In genomic region chr4:99662841-99663567, GRCm38 (mm10) we compare ENCODE assay signal across 11 mouse cellular contexts. TPM values are rescaled to one million over a fixed set of nuclear protein-coding genes. Genes with fewer than 3 reads are reported as not detected.
A peak's percentile ranks its signal among the peaks of the same experiment; 100 is the strongest.
DNase-seq lines count a peak whose midpoint lies in the region; ATAC-seq lines count a peak whose summit lies in the region.
"Had no signal": no experiment of that assay in that cellular context is flagged by ENCODE, and none has a peak within 500 bp of the region (broad histone marks: within the 10 kb centered on the region; RNA-seq: fewer than 3 reads in every experiment).

No protein-coding gene starts in this region.

- H3K4me1 ChIP-seq in forebrain, embryonic 14.5 days (ENCODE audit: control insufficient read depth, insufficient read depth, low read length), result no peaks in the 10 kb centered on the region
- H3K4me1 ChIP-seq in forebrain, embryonic 15.5 days, result peaks cover 4% of the 10 kb centered on the region; the same call in 1 of the 2 replicates
- H3K4me1 ChIP-seq in liver, embryonic 11.5 days (replicated peaks; ENCODE audit: control insufficient read depth, insufficient read depth, low read length), result peaks cover 3% of the 10 kb centered on the region; the same call in 1 of the 2 replicates
- H3K4me1 ChIP-seq in embryonic facial prominence, embryonic 11.5 days (ENCODE audit: control insufficient read depth, insufficient read depth, low read length), result no peaks in the 10 kb centered on the region
- H3K4me1 ChIP-seq: liver, embryonic 13.5 days had no signal

- no peak for DNase-seq in forebrain, embryonic 14.5 days (ENCODE audit: low spot score)
- peak; percentile 33 for DNase-seq in liver, embryonic 11.5 days (ENCODE audit: low spot score)
- DNase-seq in liver, result no peak
- DNase-seq in embryonic facial prominence, embryonic 11.5 days (ENCODE audit: low spot score), result peak; percentile 17
- DNase-seq in retina, embryonic 14.5 days (ENCODE audit: low spot score), result peak; percentile 18
- no peak for DNase-seq in lung, postnatal 4 days
- no peak for DNase-seq in ovary, adult 18-20 months (ENCODE audit: low spot score)
- DNase-seq: kidney, adult 18-20 months; liver, embryonic 13.5 days had no signal

- H3K9me3 ChIP-seq in forebrain, embryonic 14.5 days (replicated peaks; ENCODE audit: control insufficient read depth, low read length), result no peaks in the 10 kb centered on the region
- no peaks in the 10 kb centered on the region for H3K9me3 ChIP-seq in forebrain, embryonic 15.5 days
- H3K9me3 ChIP-seq in liver, embryonic 11.5 days (ENCODE audit: control insufficient read depth, low read length), result no peaks in the 10 kb centered on the region
- H3K9me3 ChIP-seq in embryonic facial prominence, embryonic 11.5 days (replicated peaks; ENCODE audit: control insufficient read depth, low read length), result no peaks in the 10 kb centered on the region
- H3K9me3 ChIP-seq: embryonic facial prominence, embryonic 13.5 days; liver, embryonic 13.5 days had no signal

- no peak overlapping the region for H3K9ac ChIP-seq in forebrain, embryonic 14.5 days (ENCODE audit: low read length)
- no peak overlapping the region for H3K9ac ChIP-seq in forebrain, embryonic 15.5 days (replicated peaks)
- no peak overlapping the region for H3K9ac ChIP-seq in liver, embryonic 11.5 days (ENCODE audit: low read depth, low read length)
- no peak overlapping the region for H3K9ac ChIP-seq in embryonic facial prominence, embryonic 11.5 days (replicated peaks; ENCODE audit: low read length)
- H3K9ac ChIP-seq: embryonic facial prominence, embryonic 13.5 days; liver, embryonic 13.5 days had no signal

- H3K27me3 ChIP-seq in forebrain, embryonic 14.5 days (replicated peaks; ENCODE audit: control insufficient read depth, insufficient read depth, low read length), result peaks cover 58% of the 10 kb centered on the region
- peaks cover 65% of the 10 kb centered on the region for H3K27me3 ChIP-seq in forebrain, embryonic 15.5 days
- peaks cover 63% of the 10 kb centered on the region for H3K27me3 ChIP-seq in liver, embryonic 11.5 days (replicated peaks; ENCODE audit: control insufficient read depth, insufficient read depth, low read length)
- H3K27me3 ChIP-seq in embryonic facial prominence, embryonic 11.5 days (ENCODE audit: control insufficient read depth, insufficient read depth, low read length), result peaks cover 37% of the 10 kb centered on the region

- peak; percentile 8; the same call in 1 of the 2 replicates for ATAC-seq in forebrain, embryonic 14.5 days
- ATAC-seq in forebrain, embryonic 15.5 days (replicated peaks), result no peak
- no peak for ATAC-seq in liver, embryonic 11.5 days (replicated peaks; ENCODE audit: low FRiP score)
- 0 out of 2 replicates have a peak, but pooled peaks have one; percentile 37 for ATAC-seq in embryonic facial prominence, embryonic 11.5 days (replicated peaks; ENCODE audit: insufficient number of reproducible peaks, low FRiP score, low TSS enrichment, low read depth)

- H3K27ac ChIP-seq in forebrain, embryonic 14.5 days (ENCODE audit: low read depth, low read length), result no peak overlapping the region
- no peak overlapping the region for H3K27ac ChIP-seq in forebrain, embryonic 15.5 days (replicated peaks)
- no peak overlapping the region for H3K27ac ChIP-seq in liver, embryonic 11.5 days (ENCODE audit: low read depth, low read length)
- no peak overlapping the region for H3K27ac ChIP-seq in embryonic facial prominence, embryonic 11.5 days (replicated peaks; ENCODE audit: low read depth, low read length)
- H3K27ac ChIP-seq: embryonic facial prominence, embryonic 13.5 days; liver, embryonic 13.5 days had no signal

- no peak overlapping the region for H3K4me2 ChIP-seq in forebrain, embryonic 14.5 days (ENCODE audit: low read length)
- no peak overlapping the region for H3K4me2 ChIP-seq in forebrain, embryonic 15.5 days (replicated peaks)
- H3K4me2 ChIP-seq in liver, embryonic 11.5 days, result no peak overlapping the region
- H3K4me2 ChIP-seq in embryonic facial prominence, embryonic 11.5 days (ENCODE audit: low read depth, low read length), result no peak overlapping the region
- H3K4me2 ChIP-seq: embryonic facial prominence, embryonic 13.5 days; liver, embryonic 13.5 days had no signal

- no peak overlapping the region for H3K4me3 ChIP-seq in forebrain, embryonic 14.5 days (ENCODE audit: low read depth, low read length)
- H3K4me3 ChIP-seq in forebrain, embryonic 15.5 days, result no peak overlapping the region
- H3K4me3 ChIP-seq in liver, embryonic 11.5 days (ENCODE audit: low read depth, low read length), result no peak overlapping the region
- H3K4me3 ChIP-seq in embryonic facial prominence, embryonic 11.5 days (ENCODE audit: low read depth, low read length), result no peak overlapping the region
- H3K4me3 ChIP-seq: embryonic facial prominence, embryonic 13.5 days; liver, embryonic 13.5 days had no signal

- 2% methylated on average over 34 of the region's 34 CpGs for WGBS in forebrain, embryonic 14.5 days
- WGBS in forebrain, embryonic 15.5 days, result 5% methylated on average over 34 of the region's 34 CpGs
- 6% methylated on average over 34 of the region's 34 CpGs for WGBS in liver, embryonic 11.5 days
- 2% methylated on average over 34 of the region's 34 CpGs for WGBS in embryonic facial prominence, embryonic 11.5 days

- no peaks in the 10 kb centered on the region for H3K36me3 ChIP-seq in forebrain, embryonic 14.5 days (ENCODE audit: control insufficient read depth, insufficient read depth, low read length)
- H3K36me3 ChIP-seq in forebrain, embryonic 15.5 days, result no peaks in the 10 kb centered on the region
- H3K36me3 ChIP-seq in liver, embryonic 11.5 days (ENCODE audit: control insufficient read depth, insufficient read depth, low read length), result no peaks in the 10 kb centered on the region
- no peaks in the 10 kb centered on the region for H3K36me3 ChIP-seq in embryonic facial prominence, embryonic 11.5 days (replicated peaks; ENCODE audit: control insufficient read depth, insufficient read depth, low read depth, low read length)
- H3K36me3 ChIP-seq: embryonic facial prominence, embryonic 13.5 days; liver, embryonic 13.5 days had no signal

RNA-seq across cellular contexts. Expression of gene Foxd3, which starts 6.9 kb away (rescaled TPM):
- polyA plus RNA-seq in forebrain, embryonic 14.5 days (2014; fragmentation: Nextera tagmentation; extraction: Ambion mirVana), result 0.12 TPM in 1 of 2 replicates, not detected in the other
- polyA plus RNA-seq in forebrain, embryonic 15.5 days (2015; fragmentation: Nextera tagmentation; extraction: Ambion mirVana), result 0.11 TPM in 1 of 2 replicates, not detected in the other
- polyA plus RNA-seq in liver, embryonic 11.5 days (2014; fragmentation: Nextera tagmentation; extraction: Ambion mirVana), result 0.07 and 0.10 TPM in 2 replicates
- 1.0 and 1.7 TPM in 2 replicates for polyA plus RNA-seq in embryonic facial prominence, embryonic 11.5 days (2014; fragmentation: Nextera tagmentation; extraction: Ambion mirVana)
- polyA plus RNA-seq: liver, embryonic 13.5 days had no signal

RNA-seq across cellular contexts. Expression of gene Alg6, which starts 52.5 kb away (rescaled TPM):
- 7.4 and 8.6 TPM in 2 replicates for polyA plus RNA-seq in forebrain, embryonic 14.5 days (2014; fragmentation: Nextera tagmentation; extraction: Ambion mirVana)
- polyA plus RNA-seq in forebrain, embryonic 15.5 days (2015; fragmentation: Nextera tagmentation; extraction: Ambion mirVana), result 9.8 and 10.5 TPM in 2 replicates
- polyA plus RNA-seq in liver, embryonic 11.5 days (2014; fragmentation: Nextera tagmentation; extraction: Ambion mirVana), result 27.6 and 33.3 TPM in 2 replicates
- polyA plus RNA-seq in embryonic facial prominence, embryonic 11.5 days (2014; fragmentation: Nextera tagmentation; extraction: Ambion mirVana), result 19.8 and 20.4 TPM in 2 replicates

Comparison
In these comparisons a context has a peak if more than half of its experiments do, and no peak if none do; other contexts are left out.
1. ATAC-seq: peak in forebrain, embryonic 14.5 days (single experiment) and embryonic facial prominence, embryonic 11.5 days (single experiment); none in forebrain, embryonic 15.5 days (single experiment) and liver, embryonic 11.5 days (single experiment).
2. DNase-seq: peak in liver, embryonic 11.5 days (single experiment), embryonic facial prominence, embryonic 11.5 days (single experiment) and retina, embryonic 14.5 days (single experiment); none in forebrain, embryonic 14.5 days (single experiment), liver (single experiment), lung, postnatal 4 days (0 of 2) and ovary, adult 18-20 months (single experiment).